Mouse (Mus musculus) yolk sac, embryonic 10.5 days (tissue): ENCODE results near the gene Dnaic2.
A peak's percentile ranks its signal among the peaks of the same experiment; 100 is the strongest.

ENCODE experiments used
- DNase-seq: peaks from one replicate; pipeline ENCODE4 v3.0.0-alpha.2; 2017; ENCODE audit warnings: low spot score

Gene Dnaic2

GRCm38 (mm10) chr11:114726965-114727825 is at the start of gene Dnaic2:
Dnaic2 (plus strand) TSS chr11:114727408.
- DNase-seq = peak; percentile 46

- DNase-seq = no peak
Observed at GRCm38 (mm10) chr11:114679582-114679981, 47.6 kb upstream of the Dnaic2 start.

- DNase-seq = no peak
Observed at GRCm38 (mm10) chr11:114680291-114680690, 46.9 kb upstream of the Dnaic2 start.

- no peak for DNase-seq
Observed at GRCm38 (mm10) chr11:114681054-114681453, 46.2 kb upstream of the Dnaic2 start.

GRCm38 (mm10) chr11:114682321-114682900 is 44.8 kb upstream of the Dnaic2 start:
- DNase-seq = no peak

GRCm38 (mm10) chr11:114683029-114683721 is 44.0 kb upstream of the Dnaic2 start:
- DNase-seq = no peak

- DNase-seq = no peak
Observed at GRCm38 (mm10) chr11:114683722-114684621, 43.2 kb upstream of the Dnaic2 start.

- peak; percentile 41 for DNase-seq
Observed at GRCm38 (mm10) chr11:114684627-114685373, 42.4 kb upstream of the Dnaic2 start.

GRCm38 (mm10) chr11:114685526-114686040 is 41.6 kb upstream of the Dnaic2 start:
- no peak for DNase-seq

GRCm38 (mm10) chr11:114686221-114686959 is 40.8 kb upstream of the Dnaic2 start:
- DNase-seq = no peak

- no peak for DNase-seq
Observed at GRCm38 (mm10) chr11:114687574-114688188, 39.5 kb upstream of the Dnaic2 start.

- no peak for DNase-seq
Observed at GRCm38 (mm10) chr11:114688729-114689128, 38.5 kb upstream of the Dnaic2 start.

GRCm38 (mm10) chr11:114690192-114690591 is 37.0 kb upstream of the Dnaic2 start:
- no peak for DNase-seq

- DNase-seq = no peak
Observed at GRCm38 (mm10) chr11:114691454-114692182, 35.6 kb upstream of the Dnaic2 start.

- no peak for DNase-seq
Observed at GRCm38 (mm10) chr11:114692601-114693000, 34.6 kb upstream of the Dnaic2 start.

- DNase-seq = no peak
Observed at GRCm38 (mm10) chr11:114693456-114693855, 33.8 kb upstream of the Dnaic2 start.

- DNase-seq = no peak
Observed at GRCm38 (mm10) chr11:114694451-114694850, 32.8 kb upstream of the Dnaic2 start.

GRCm38 (mm10) chr11:114698496-114698895 is 28.7 kb upstream of the Dnaic2 start:
- no peak for DNase-seq

- DNase-seq = no peak
Observed at GRCm38 (mm10) chr11:114699511-114699910, 27.7 kb upstream of the Dnaic2 start.
